Mouse (Mus musculus) liver, embryonic 12.5 days (tissue): ENCODE data around the gene Usp16. TPM values are rescaled to one million over a fixed set of nuclear protein-coding genes. Genes with fewer than 3 reads are reported as not detected.

ENCODE experiments used
- ATAC-seq: fragments of 200-750 bp; cut with Nextera tagmentation; 2 replicates; pipeline ENCODE4 v1.8.0; 2017; ENCODE audit warnings: moderate number of reproducible peaks, mild to moderate bottlenecking, moderate library complexity
- H3K27ac ChIP-seq: fragments of 300-500 bp; sonication (generic); 2 replicates; pipeline ENCODE4 v1.5.1; 2016; ENCODE audit warnings: mild to moderate bottlenecking
- H3K27me3 ChIP-seq: fragments of 300-500 bp; sonication (generic); replicated peaks from 2 replicates; pipeline ENCODE4 v1.6.1; 2016; ENCODE audit warnings: mild to moderate bottlenecking, moderate library complexity
- H3K36me3 ChIP-seq: fragments of 300-500 bp; sonication (generic); 2 replicates; pipeline ENCODE4 v1.6.1; 2016; ENCODE audit warnings: mild to moderate bottlenecking, moderate library complexity
- H3K4me1 ChIP-seq: fragments of 300-500 bp; sonication (generic); 2 replicates; pipeline ENCODE4 v1.6.1; 2016
- H3K4me2 ChIP-seq: fragments of 300-500 bp; sonication (generic); 2 replicates; pipeline ENCODE4 v1.6.1; 2016; ENCODE audit warnings: mild to moderate bottlenecking, moderate library complexity
- H3K4me3 ChIP-seq: fragments of 300-500 bp; sonication (generic); 2 replicates; pipeline ENCODE4 v1.5.1; 2016; ENCODE audit warnings: mild to moderate bottlenecking, moderate library complexity
- H3K9ac ChIP-seq: fragments of 300-500 bp; sonication (generic); 2 replicates; pipeline ENCODE4 v1.6.1; 2016; ENCODE audit warnings: mild to moderate bottlenecking, moderate library complexity
- H3K9me3 ChIP-seq: fragments of 300-500 bp; sonication (generic); replicated peaks from 2 replicates; pipeline ENCODE4 v1.6.1; 2016; ENCODE audit warnings: mild to moderate bottlenecking, moderate library complexity
- WGBS: fragments of 180-500 bp; shearing (Covaris S2); methylation state at CpG from one replicate; pipeline ENCODE4 v1.1.7; 2016; ENCODE audit not compliant: insufficient replicate concordance; 5-methylcytosine and 5-hydroxymethylcytosine counted together
- polyA plus RNA-seq: library from polyadenylated mRNA; unstranded; fragments of >200 nt; fragmentation: Nextera tagmentation; extraction: Ambion mirVana; gene quantifications from 2 replicates; pipeline ENCODE4 v1.2.1, GENCODE M21; 2016

Gene Usp16
- polyA plus RNA-seq, result 25.2 and 27.2 TPM in 2 replicates

DNA sequence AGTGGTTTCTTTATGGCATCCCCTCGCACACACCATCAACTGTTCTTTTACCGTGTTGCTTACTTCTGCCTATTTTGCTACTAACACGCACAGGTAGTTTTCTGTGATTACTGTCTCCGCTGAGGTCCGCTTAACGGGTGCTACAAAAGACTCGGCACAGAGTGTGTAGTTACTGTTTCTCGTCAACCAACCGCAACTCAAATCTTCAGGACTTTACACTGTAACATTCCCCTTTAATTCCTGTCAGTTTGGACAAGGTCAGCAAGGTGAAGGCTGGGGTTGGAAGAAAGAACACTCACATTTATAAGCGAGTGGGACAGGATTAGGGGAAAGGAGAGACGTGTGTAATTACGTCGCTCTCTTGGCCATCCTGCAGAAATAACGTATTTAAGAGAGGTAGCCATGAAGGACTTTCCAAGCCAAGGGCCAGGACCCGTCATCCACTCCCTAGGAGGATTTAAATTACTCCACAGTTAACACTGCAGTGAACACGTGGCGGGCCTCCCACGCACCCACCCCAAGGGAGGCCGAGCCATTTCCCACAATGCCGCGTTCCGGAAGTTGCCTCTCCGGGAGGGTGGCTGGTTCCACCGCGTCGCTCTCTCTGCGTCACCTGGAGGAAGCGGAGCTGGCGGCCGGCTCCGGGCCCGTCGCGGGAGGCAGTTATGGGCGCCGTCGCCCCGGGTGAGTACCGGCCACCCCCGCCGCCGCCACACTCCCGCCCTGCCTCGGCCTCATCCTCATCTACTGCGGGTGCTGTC lies at the start of gene Usp16:
Usp16 (plus strand) TSS at position 285 of the 761 bp plus-strand sequence.
- H3K4me1 ChIP-seq, result peaks cover 30% of the 10 kb centered on the region
- H3K4me2 ChIP-seq, result peak within 1 kb of the TSS; percentile 95
- WGBS, result 11% methylated on average over 45 of the region's 45 CpGs
- ATAC-seq, result peak; percentile 95
- H3K9me3 ChIP-seq, result no peaks in the 10 kb centered on the region
- H3K4me3 ChIP-seq, result peak within 1 kb of the TSS; percentile 91
- peak within 1 kb of the TSS; percentile 82 for H3K27ac ChIP-seq
- peak within 1 kb of the TSS; percentile 93 for H3K9ac ChIP-seq
- H3K27me3 ChIP-seq, result no peaks in the 10 kb centered on the region
- peaks cover 14% of the 10 kb centered on the region for H3K36me3 ChIP-seq

DNA sequence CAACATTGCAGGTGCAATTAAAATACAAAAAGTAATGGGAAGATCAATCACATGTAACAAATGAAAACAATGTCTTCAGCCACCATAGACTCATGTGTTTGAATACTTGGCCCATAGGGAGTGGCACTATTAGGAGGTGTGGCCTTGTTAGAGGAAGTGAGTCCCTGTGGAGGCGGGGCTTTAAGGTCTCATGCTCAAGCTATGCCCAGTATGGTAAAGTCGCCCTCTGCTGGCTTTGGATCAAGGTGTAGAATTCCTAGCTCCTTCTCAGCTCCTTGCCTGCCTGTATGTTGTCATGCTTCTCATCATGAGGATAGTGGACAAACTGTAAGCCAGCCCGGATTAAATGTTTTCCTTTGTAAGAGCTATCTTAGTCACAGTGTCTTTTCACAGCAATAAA lies 49.5 kb upstream of the Usp16 start:
- Histone ChIP-seq H3K27me3 (no peaks in the 10 kb centered on the region), H3K9ac (no peak overlapping the region), H3K27ac (no peak overlapping the region), H3K4me2 (no peak overlapping the region), H3K4me3 (no peak overlapping the region), H3K4me1 (no peaks in the 10 kb centered on the region), H3K36me3 (peaks cover 92% of the 10 kb centered on the region), H3K9me3 (no peaks in the 10 kb centered on the region)
- peak; percentile 82 for ATAC-seq
- 77% methylated on average over 3 of the region's 3 CpGs for WGBS

DNA sequence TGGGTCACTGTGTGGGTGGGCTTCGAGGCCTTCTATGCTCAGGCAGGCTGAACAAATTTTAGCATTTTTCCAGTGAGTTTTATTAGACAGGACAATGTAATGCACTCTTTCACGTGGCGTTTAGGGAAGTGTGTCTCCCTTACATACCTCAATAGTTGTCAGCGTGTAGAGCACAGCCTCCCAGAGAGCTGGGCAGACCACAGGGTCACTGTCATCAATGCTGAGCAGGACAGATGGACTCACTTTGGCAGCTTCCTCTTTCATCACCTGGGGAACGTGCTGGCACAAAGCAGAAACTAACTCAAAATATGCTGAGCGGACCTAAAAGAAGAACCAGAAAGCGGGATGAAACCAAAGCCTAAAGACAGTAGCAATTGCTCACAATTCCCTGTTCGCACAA lies 33.8 kb upstream of the Usp16 start:
- Histone ChIP-seq H3K4me3 (no peak overlapping the region), H3K9ac (no peak overlapping the region), H3K4me2 (no peak overlapping the region), H3K36me3 (peaks cover 97% of the 10 kb centered on the region), H3K4me1 (no peaks in the 10 kb centered on the region), H3K27me3 (no peaks in the 10 kb centered on the region), H3K9me3 (peaks cover 9% of the 10 kb centered on the region; the same call in 1 of the 2 replicates), H3K27ac (no peak overlapping the region)
- WGBS, result 82% methylated on average over 8 of the region's 8 CpGs
- ATAC-seq, result no peak

DNA sequence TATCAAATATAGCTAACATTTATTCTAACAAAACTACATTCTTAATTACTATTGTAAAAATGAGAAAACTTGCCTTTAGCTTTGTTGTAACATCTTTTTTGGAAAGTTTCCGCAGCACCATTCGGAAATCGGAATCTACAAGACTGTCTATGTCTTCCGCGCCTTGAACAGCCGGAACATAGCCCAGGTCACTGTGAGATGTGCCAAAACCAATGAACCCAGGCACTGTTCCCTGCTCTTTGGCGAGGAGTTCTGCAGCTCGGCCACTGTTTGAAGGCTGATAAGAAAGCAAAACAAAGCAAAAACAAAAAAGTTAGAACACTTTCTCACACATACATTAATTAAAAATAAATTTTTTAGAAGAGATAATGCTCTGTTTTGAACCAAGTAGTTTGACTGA lies 27.0 kb upstream of the Usp16 start:
- Histone ChIP-seq H3K27me3 (no peaks in the 10 kb centered on the region), H3K9ac (no peak overlapping the region), H3K4me1 (peaks cover 26% of the 10 kb centered on the region), H3K4me2 (no peak overlapping the region), H3K9me3 (no peaks in the 10 kb centered on the region), H3K36me3 (peaks cover 49% of the 10 kb centered on the region), H3K27ac (no peak overlapping the region), H3K4me3 (no peak overlapping the region)
- no peak for ATAC-seq
- WGBS, result 90% methylated on average over 8 of the region's 8 CpGs

DNA sequence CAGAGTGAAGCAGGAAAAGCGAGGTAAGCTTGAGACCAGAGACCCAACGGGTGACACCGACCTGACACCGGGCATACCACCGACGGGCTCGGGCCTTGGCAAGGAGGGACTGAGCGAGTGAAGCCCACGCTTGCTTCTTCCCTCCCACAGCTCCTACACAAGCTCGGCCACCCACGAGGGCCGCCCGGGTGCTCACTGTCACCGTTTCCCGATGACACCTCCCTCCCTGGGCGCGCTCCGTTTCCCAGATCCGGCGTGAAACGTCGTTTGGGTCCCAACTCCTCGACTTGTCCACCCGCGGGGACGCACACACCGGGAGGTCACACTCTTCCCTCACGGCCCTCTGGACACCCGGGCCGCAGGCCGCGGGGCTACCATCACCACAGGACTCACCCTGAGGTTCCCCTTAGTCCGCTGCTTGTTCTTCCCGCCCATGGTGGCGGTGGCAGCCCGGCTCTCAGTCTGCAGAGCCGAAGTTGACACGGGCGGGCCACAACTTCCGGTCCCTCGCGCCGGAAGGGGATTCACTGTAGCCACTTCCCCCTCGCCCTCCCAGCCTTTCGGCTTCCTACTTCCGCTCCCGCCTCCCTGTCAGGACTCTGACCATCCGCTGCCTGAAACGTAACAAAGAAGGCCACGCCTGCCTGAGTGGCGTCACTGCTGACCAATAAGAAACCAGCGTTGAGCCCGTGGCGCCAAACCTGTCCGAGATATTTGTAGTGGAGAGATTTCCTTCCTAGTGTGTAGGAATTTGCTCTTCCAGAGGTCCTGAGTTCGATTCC lies 22.3 kb upstream of the Usp16 start, which contains the start of gene Ltn1:
Ltn1 (minus strand) TSS at position 580 of the 782 bp plus-strand sequence.
- under 1% methylated on average over 56 of the region's 56 CpGs for whole genome bisulfite sequencing
- peak within 1 kb of the TSS; percentile 78 for H3K27ac ChIP-seq
- ATAC-seq, result peak; percentile 99

DNA sequence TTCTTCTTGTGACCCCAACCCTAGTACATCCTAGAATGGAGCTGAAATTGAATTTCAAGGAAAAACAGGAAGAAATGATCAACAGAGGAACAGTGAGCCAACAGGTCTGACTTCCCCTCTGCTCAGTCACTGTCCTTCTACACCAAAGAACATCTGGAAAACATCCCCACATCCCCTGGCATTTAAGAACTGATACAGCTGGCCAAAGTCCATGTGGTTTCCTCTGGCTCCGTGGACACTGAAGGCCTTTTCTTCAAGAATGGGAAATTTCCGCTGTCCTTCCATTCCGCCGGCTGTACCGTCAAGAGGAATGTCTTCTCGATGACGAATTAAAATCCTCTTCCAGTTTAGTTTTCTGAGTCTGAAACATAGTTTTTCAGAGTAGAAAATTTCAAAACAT lies 20.2 kb upstream of the Usp16 start:
- Histone ChIP-seq H3K9me3 (no peaks in the 10 kb centered on the region), H3K4me2 (no peak overlapping the region), H3K9ac (no peak overlapping the region), H3K27ac (no peak overlapping the region), H3K4me3 (no peak overlapping the region), H3K27me3 (no peaks in the 10 kb centered on the region), H3K36me3 (no peaks in the 10 kb centered on the region), H3K4me1 (peaks cover 30% of the 10 kb centered on the region)
- no peak for ATAC-seq
- 87% methylated on average over 7 of the region's 7 CpGs for WGBS

More for the DNA sequence above, 22.3 kb upstream of the Usp16 start, which contains the start of gene Ltn1:
- peak within 1 kb of the TSS; percentile 84 for H3K4me3 ChIP-seq
- H3K36me3 ChIP-seq, result peaks cover 3% of the 10 kb centered on the region
- H3K4me2 ChIP-seq, result peak within 1 kb of the TSS; percentile 80
- H3K27me3 ChIP-seq, result no peaks in the 10 kb centered on the region
- peaks cover 29% of the 10 kb centered on the region for H3K4me1 ChIP-seq
- no peaks in the 10 kb centered on the region for H3K9me3 ChIP-seq
- peak within 1 kb of the TSS; percentile 83 for H3K9ac ChIP-seq

DNA sequence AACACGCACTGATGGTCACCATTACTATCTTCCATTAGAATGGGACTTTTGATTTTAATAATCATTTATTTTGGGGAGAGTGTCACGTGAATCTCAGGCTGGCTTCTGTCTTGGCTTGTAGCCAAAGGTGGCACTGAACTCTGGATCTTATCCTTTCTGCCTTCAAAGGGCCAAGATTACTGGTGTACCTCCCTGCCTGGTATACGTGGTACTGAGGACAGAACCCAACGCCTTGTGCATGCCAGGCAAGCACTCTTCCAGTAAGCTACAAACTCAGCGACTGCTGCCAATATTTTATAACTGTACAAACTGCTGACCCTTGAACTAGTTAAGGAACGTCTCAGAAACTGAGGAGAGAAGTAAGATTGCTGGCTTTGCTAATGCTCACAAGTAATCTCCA lies 19.6 kb upstream of the Usp16 start:
- Histone ChIP-seq H3K9me3 (no peaks in the 10 kb centered on the region), H3K4me1 (peaks cover 29% of the 10 kb centered on the region), H3K27ac (no peak overlapping the region), H3K4me2 (no peak overlapping the region), H3K4me3 (no peak overlapping the region), H3K9ac (no peak overlapping the region), H3K36me3 (no peaks in the 10 kb centered on the region), H3K27me3 (no peaks in the 10 kb centered on the region)
- 65% methylated on average over 6 of the region's 6 CpGs for WGBS
- no peak for ATAC-seq

DNA sequence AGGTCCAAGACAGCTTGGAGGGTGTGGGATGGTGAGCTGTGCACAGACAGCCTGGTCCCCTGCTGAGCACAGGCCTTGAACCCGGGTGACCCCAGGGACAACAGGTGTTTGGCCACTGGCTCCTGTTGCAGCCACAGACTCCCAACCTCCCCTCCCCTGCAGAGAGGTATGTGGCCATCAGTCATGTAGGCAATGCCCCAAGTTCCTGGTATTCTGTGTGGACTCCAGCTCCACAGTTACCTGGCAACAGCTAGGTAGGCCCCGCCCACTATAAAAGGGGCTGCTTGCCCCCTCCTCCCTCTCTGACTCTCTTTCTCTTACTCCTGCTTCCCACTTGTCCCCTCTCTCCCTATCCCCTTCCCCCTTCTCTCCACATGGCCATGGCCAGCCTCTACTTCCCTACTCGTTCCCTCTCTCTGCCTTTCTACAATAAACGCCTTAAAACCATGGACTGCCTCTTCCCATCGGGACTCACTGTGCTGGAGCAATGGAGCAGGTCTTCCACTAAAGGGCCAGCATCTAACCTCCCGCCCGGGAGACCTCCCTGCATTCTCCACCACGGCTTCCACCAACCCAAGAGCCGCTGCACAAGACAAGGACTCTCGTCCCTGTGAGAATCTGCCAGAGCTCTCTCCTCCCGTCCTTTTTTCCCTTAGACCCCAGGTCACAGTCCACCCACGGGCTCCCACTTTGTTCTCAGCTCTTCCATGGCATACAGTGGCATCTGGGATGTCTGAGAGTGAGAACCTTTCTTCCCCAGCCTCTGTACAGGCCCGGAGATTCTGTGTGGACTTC lies 18.9 kb upstream of the Usp16 start:
- Histone ChIP-seq H3K27me3 (no peaks in the 10 kb centered on the region), H3K4me2 (no peak overlapping the region), H3K9me3 (no peaks in the 10 kb centered on the region), H3K27ac (no peak overlapping the region), H3K36me3 (no peaks in the 10 kb centered on the region), H3K4me1 (peaks cover 23% of the 10 kb centered on the region), H3K9ac (no peak overlapping the region), H3K4me3 (no peak overlapping the region)
- WGBS, result 72% methylated on average over 13 of the region's 13 CpGs
- no peak for ATAC-seq

DNA sequence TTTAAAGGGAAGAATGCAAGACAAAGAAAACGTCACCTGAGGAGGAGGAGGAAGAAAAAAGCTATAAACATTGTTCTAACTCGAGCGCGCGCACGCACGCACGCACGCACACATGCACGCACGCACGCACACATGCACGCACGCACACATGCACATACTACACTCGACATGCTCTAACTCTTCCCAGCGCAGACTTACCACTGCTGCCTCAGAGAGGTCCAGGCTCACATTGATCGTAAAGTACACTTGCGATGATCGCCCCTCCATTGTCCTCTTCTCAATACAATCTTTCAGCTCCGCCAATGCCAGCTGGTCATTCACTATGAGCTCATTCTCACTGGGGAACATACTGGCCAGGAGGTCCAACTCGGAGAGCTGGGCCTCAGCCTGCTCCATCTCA lies 17.4 kb upstream of the Usp16 start:
- ATAC-seq, result no peak
- Histone ChIP-seq H3K27ac (no peak overlapping the region), H3K9ac (no peak overlapping the region), H3K4me3 (no peak overlapping the region), H3K4me2 (no peak overlapping the region), H3K4me1 (peaks cover 24% of the 10 kb centered on the region), H3K36me3 (no peaks in the 10 kb centered on the region), H3K27me3 (no peaks in the 10 kb centered on the region), H3K9me3 (no peaks in the 10 kb centered on the region)
- 89% methylated on average over 21 of the region's 21 CpGs for WGBS

DNA sequence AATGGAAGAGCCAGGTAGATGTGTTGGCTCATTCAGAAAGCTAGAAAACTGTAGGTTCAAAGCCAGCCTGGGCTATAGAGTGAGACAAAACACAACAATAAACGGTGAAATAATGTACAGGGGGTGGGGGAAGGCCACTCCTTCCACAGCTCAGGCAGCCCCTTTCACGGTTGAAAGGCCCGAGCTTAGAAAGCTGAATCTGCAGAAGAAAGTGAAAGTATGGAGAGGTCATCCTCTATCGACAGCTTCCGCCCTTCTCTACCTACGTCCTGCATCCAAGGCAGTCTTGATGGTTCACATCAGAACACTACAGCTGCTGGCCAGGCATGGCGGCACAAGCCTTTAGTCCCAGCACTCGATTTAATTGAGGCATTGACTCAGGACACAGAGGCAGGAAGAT lies 15.8 kb upstream of the Usp16 start:
- Histone ChIP-seq H3K36me3 (no peaks in the 10 kb centered on the region), H3K27me3 (no peaks in the 10 kb centered on the region), H3K4me1 (peaks cover 20% of the 10 kb centered on the region), H3K4me3 (no peak overlapping the region), H3K9me3 (no peaks in the 10 kb centered on the region), H3K4me2 (no peak overlapping the region), H3K9ac (0 out of 2 replicates have a peak overlapping the region, but pooled peaks have one; percentile 17), H3K27ac (no peak overlapping the region)
- 81% methylated on average over 8 of the region's 8 CpGs for WGBS
- no peak for ATAC-seq

DNA sequence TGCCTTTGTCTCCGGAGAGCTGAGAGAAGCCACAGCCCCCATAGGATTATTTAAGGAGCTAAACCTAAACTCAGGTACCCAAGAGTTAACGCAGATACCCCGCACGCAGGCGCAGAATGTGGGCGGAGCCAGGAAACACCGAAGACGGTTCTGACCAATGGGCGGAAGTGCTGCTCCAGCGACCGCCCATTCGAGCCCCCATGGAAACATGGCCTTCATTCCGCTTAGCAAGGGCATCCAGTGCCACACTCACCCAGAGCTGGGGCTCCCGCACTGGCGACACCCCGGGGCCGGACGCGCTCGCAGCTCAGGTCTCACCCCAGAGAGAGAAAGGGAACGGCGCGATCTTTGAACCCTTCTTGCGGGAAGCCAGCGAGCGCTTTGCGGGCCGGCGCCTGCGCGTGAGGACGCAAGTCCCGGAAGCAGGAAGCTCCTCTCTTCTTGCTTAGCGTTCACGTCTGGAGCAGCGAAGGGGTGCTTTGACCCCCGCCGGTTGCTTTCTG lies 14.3 kb upstream of the Usp16 start, which contains the start of gene Rwdd2b:
Rwdd2b (minus strand) TSS at position 390 of the 503 bp plus-strand sequence.
- no peaks in the 10 kb centered on the region for H3K36me3 ChIP-seq
- H3K9me3 ChIP-seq, result no peaks in the 10 kb centered on the region
- under 1% methylated on average over 38 of the region's 38 CpGs for WGBS
- peak within 1 kb of the TSS; percentile 87 for H3K9ac ChIP-seq
- peaks cover 20% of the 10 kb centered on the region for H3K4me1 ChIP-seq
- H3K27me3 ChIP-seq, result no peaks in the 10 kb centered on the region
- ATAC-seq, result peak; percentile 95
- peak within 1 kb of the TSS; percentile 90 for H3K4me3 ChIP-seq
- H3K27ac ChIP-seq, result peak within 1 kb of the TSS; percentile 87
- peak within 1 kb of the TSS; percentile 85 for H3K4me2 ChIP-seq
